Mouse (Mus musculus) spleen, adult 2 months (tissue): ENCODE results near the gene Relch. TPM values are rescaled to one million over a fixed set of nuclear protein-coding genes. Genes with fewer than 3 reads are reported as not detected.

Source experiments
- DNase-seq, 2 experiments: peaks; one replicate each; pipeline versions ENCODE4 v3.0.0 to v3.0.0-alpha.2; 2012 to 2021; ENCODE audit warnings: low spot score in 2 of 2, low read depth in 1 of 2
- H3K27ac ChIP-seq: fragments of 200-500 bp; 2 replicates; pipeline ENCODE4 v1.5.1; 2012; ENCODE audit warnings: low read length, inconsistent platforms; ENCODE audit not compliant: insufficient read depth
- H3K27me3 ChIP-seq: fragments of 200-500 bp; 2 replicates; pipeline ENCODE4 v1.6.1; 2012; ENCODE audit warnings: mild to moderate bottlenecking, moderate library complexity, low read length, inconsistent platforms; ENCODE audit not compliant: control insufficient read depth, insufficient read depth
- H3K36me3 ChIP-seq: fragments of 200-500 bp; 2 replicates; pipeline ENCODE4 v1.6.1; 2012; ENCODE audit warnings: mild to moderate bottlenecking, low read length, inconsistent platforms; ENCODE audit not compliant: control insufficient read depth, insufficient read depth
- H3K4me1 ChIP-seq: fragments of 200-500 bp; 2 replicates; pipeline ENCODE4 v1.6.1; 2011; ENCODE audit warnings: inconsistent platforms; ENCODE audit not compliant: control insufficient read depth, insufficient read depth, insufficient read length
- H3K4me3 ChIP-seq: fragments of 200-500 bp; 2 replicates; pipeline ENCODE4 v1.5.1; 2011; ENCODE audit warnings: mild to moderate bottlenecking, inconsistent platforms; ENCODE audit not compliant: insufficient read depth, insufficient read length; ENCODE audit errors: extremely low read depth
- CTCF ChIP-seq: fragments of 200-500 bp; IDR thresholded peaks from 2 replicates; pipeline ENCODE4 v1.5.1; 2011; ENCODE audit warnings: mild to moderate bottlenecking, inconsistent platforms; ENCODE audit not compliant: insufficient read depth, insufficient read length, insufficient replicate concordance; ENCODE audit errors: extremely low read depth
- POLR2A ChIP-seq: fragments of 200-500 bp; IDR thresholded peaks from 2 replicates; pipeline ENCODE4 v1.6.1; 2011; ENCODE audit warnings: low read depth, low read length, inconsistent platforms
- WGBS: fragments of 180-500 bp; shearing (Covaris S2); methylation state at CpG from one replicate; pipeline ENCODE4 v1.1.7; 2018; 5-methylcytosine and 5-hydroxymethylcytosine counted together
- polyA plus RNA-seq: library from polyadenylated mRNA; depleted of rRNA; stranded (reverse); fragments of >200 nt; gene quantifications from 2 replicates; pipeline ENCODE4 v1.2.3, GENCODE M21; 2012

Relch gene
- polyA plus RNA-seq, 1 experiment = 21.1 TPM

DNA sequence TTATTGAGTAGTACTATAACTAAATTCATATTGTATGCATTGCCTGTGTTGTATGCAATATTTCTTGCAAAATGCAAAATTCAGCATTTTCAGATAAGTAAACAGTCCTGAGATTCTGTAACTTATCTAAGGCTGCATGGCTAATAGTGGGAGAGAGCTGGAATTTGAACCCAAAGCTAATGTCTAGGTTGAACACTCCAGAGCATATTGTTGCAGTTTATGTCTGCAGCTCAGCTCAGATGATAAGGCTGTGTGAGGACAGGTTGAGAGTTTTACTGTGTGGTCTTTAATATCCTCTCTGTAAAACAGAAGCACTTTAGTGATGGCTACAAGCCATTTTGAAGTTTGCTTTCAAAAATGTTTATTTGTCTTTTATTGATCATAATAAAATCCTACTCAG lies 75.8 kb downstream of the Relch start:
- no peak for DNase-seq
- no peaks in the 10 kb centered on the region for H3K4me1 ChIP-seq
- no peaks in the 10 kb centered on the region for H3K27me3 ChIP-seq
- H3K4me3 ChIP-seq = no peak overlapping the region
- no peak for TF ChIP-seq CTCF
- no peak for TF ChIP-seq POLR2A
- H3K27ac ChIP-seq = no peak overlapping the region
- H3K36me3 ChIP-seq = peaks cover 27% of the 10 kb centered on the region

DNA sequence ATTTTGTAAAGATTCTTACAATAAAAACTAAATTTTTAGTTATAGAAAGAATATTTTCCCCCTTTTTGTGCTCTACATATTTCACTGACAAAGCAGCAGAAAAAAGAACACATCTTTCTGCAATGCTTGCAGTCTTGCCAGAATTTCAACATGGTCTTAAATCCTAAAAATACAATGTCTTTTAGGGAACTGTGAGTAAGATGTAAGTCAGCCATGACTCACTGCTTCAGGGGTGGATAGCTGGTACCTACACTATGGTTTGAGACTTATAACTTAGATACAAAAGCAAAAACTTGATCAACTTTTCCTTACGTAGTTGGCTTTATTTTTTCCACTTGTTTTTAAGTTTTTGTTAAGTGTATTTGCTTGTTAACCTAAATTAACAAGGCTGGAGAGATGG lies 78.8 kb downstream of the Relch start:
- Histone ChIP-seq H3K36me3 (peaks cover 29% of the 10 kb centered on the region), H3K27me3 (no peaks in the 10 kb centered on the region), H3K27ac (no peak overlapping the region), H3K4me3 (no peak overlapping the region), H3K4me1 (no peaks in the 10 kb centered on the region)
- TF ChIP-seq POLR2A (no peak), CTCF (no peak)
- no peak for DNase-seq
- 91% methylated on average over 1 of the region's 1 CpGs for WGBS

DNA sequence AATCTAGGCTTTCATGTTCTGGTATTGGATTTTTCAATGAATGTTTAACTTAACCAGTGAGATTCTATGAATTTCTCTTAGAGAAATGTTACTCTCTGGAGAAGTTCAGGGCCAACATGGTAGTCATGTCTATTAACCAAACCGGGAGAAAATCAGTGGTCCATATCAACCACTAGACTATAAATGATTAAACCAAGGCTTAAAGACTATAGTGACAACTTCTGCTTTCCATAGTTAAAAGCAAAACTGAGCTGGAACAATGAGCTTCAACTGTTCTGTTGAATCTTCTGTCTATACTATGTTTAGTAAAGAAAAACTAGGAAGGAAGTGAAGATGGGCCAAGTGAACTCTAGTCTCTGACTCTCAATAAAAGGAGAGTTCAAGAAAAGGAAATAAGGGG lies 82.8 kb downstream of the Relch start:
- Histone ChIP-seq H3K27ac (no peak overlapping the region), H3K4me1 (no peaks in the 10 kb centered on the region), H3K27me3 (no peaks in the 10 kb centered on the region), H3K4me3 (no peak overlapping the region), H3K36me3 (peaks cover 28% of the 10 kb centered on the region)
- DNase-seq = no peak
- WGBS = 17% methylated on average over 1 of the region's 1 CpGs
- TF ChIP-seq CTCF (no peak), POLR2A (no peak)

GRCm38 (mm10) chr1:105746858-105747596 lies 83.4 kb downstream of the Relch start:
- Histone ChIP-seq H3K27ac (no peak overlapping the region), H3K36me3 (peaks cover 25% of the 10 kb centered on the region), H3K4me3 (no peak overlapping the region), H3K27me3 (no peaks in the 10 kb centered on the region), H3K4me1 (no peaks in the 10 kb centered on the region)
- DNase-seq = no peak
- TF ChIP-seq CTCF = no peak
- no peak for TF ChIP-seq POLR2A
- 72% methylated on average over 5 of the region's 5 CpGs for WGBS

GRCm38 (mm10) chr1:105748091-105748799 lies 84.6 kb downstream of the Relch start:
- DNase-seq = no peak
- Histone ChIP-seq H3K36me3 (peaks cover 24% of the 10 kb centered on the region), H3K27ac (no peak overlapping the region)

GRCm38 (mm10) chr1:105752196-105752595 lies 88.5 kb downstream of the Relch start:
- H3K27ac ChIP-seq = no peak overlapping the region
- no peaks in the 10 kb centered on the region for H3K27me3 ChIP-seq
- no peaks in the 10 kb centered on the region for H3K4me1 ChIP-seq
- 19% methylated on average over 4 of the region's 4 CpGs for WGBS
- no peak for TF ChIP-seq CTCF
- no peak for TF ChIP-seq POLR2A
- H3K36me3 ChIP-seq = peaks cover 15% of the 10 kb centered on the region
- H3K4me3 ChIP-seq = no peak overlapping the region
- no peak for DNase-seq

More at GRCm38 (mm10) chr1:105748091-105748799, 84.6 kb downstream of the Relch start:
- no peaks in the 10 kb centered on the region for H3K27me3 ChIP-seq
- no peak overlapping the region for H3K4me3 ChIP-seq
- H3K4me1 ChIP-seq = no peaks in the 10 kb centered on the region
- TF ChIP-seq CTCF = no peak
- TF ChIP-seq POLR2A = no peak
- WGBS = 84% methylated on average over 4 of the region's 4 CpGs

- DNase-seq = no peak
- Histone ChIP-seq H3K27me3 (no peaks in the 10 kb centered on the region), H3K4me1 (no peaks in the 10 kb centered on the region), H3K27ac (no peak overlapping the region), H3K4me3 (no peak overlapping the region), H3K36me3 (peaks cover 15% of the 10 kb centered on the region)
- 98% methylated on average over 1 of the region's 1 CpGs for WGBS
- no peak for TF ChIP-seq POLR2A
These were observed 89.3 kb downstream of the Relch start for GRCm38 (mm10) chr1:105752944-105753343.
